Mouse (Mus musculus): ENCODE measurements around the gene Lce1a2.

DNA sequence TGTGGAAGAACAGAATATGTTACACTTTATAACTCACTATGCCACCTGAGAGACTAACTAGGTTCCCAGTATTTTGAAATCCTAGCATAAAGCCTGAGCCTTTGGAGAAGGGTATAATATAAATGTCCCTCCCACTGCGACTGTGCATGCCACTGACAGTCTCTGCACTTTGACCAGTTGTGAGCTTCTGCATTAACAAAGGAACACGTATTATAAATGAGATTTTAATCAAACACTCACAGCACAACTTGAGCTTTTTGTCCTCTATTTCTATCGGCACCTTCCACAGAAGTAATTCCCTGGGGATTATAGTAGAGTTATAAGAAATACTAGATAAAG is 31.5 kb downstream of the Lce1a2 start:
- TF ChIP-seq CTCF (conservative IDR thresholded peaks at IDR 0.05; ENCODE audit: low read length) (no peak), NANOG (IDR thresholded peaks at IDR 0.05; ENCODE audit: borderline replicate concordance, low read length) (no peak)
